Mouse (Mus musculus) urinary bladder, adult 2 months (tissue): ENCODE data around the gene Btbd2. TPM values are rescaled to one million over a fixed set of nuclear protein-coding genes. Genes with fewer than 3 reads are reported as not detected.

Experiments used
- DNase-seq: peaks from one replicate; pipeline ENCODE4 v3.0.0; 2022; ENCODE audit warnings: low spot score
- polyA plus RNA-seq: library from polyadenylated mRNA; depleted of rRNA; stranded (reverse); fragments of >200 nt; gene quantifications from 2 replicates; pipeline ENCODE4 v1.2.3, GENCODE M21; 2012

Btbd2 gene
- polyA plus RNA-seq, 1 experiment, result 36.5 TPM

DNA sequence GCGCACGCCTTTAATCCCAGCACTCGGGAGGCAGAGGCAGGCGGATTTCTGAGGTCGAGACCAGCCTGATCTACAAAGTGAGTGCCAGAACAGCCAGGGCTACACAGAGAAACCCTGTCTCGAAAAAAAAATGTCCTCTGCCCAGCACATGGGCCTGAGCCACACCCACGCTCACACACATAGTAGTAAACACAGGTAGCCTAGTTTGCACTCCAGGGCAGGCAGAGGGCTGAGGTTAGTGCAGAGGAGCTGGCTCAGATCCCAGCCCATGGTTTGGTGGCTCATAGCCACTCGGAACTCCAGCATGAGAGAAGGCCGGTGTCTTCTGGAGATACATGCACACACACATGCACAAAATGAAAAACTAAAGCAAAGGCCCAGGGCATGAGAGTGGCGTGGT is 9.9 kb downstream of the Btbd2 start:
- DNase-seq, result no peak

DNA sequence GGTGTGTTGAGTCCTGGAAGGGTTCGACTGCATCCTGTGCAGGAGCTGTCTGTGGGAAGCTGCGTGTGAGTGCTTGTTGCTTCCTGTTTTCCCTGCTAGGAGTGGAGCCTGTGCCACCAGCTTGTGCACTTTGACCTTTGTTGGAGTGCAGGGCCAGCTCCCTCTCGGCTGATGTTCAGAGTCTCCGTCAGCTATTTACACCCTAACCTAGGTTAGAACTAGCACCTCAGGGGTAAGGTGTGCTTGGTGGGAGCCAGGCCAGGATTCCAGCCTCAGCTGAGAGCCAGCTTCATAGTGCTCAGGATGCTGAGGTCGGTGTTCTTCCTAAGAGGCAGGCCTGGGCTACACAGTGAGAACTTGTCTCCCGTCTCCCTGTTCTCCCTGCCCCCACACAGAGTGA is 21.5 kb downstream of the Btbd2 start:
- DNase-seq, result no peak

DNA sequence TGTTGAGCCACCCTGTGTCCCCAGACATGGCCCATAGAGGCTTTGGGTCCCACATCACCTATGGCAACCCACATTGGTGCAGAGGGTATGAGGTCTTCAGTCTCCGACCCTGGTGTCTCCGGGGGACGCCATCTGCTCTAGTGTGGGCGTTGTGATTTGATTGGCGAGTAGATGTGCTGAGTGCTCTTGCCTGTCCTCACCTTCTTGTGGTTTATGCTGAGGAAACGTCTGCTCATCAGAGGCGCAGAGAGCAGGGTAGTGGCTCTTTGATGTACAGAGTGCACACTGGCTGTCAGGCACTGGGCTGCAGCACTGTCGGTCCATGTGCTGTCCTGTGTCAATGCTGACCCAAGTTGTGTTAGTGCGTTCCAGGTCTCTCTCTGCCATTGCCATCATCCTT is 27.9 kb downstream of the Btbd2 start:
- no peak for DNase-seq

DNA sequence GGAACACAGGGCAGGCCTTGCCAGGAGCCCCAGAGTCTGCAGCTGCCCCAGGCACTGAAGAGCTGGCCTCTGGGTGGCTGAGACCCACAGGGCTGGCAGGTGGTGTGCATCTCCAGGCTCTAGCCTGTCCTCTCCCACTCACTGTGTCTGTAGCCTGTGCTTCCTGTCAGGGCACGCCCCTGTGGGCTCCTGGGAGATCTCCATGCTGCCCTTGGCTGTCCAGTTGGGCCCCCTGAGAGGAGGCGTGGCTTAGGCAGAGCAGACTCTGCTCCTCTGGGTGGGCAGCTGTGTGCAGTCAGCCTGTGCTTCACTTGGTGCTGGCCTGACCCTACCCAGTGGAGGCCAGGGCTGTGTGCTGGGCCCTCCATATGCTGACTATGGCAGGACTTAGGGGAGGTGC is 29.2 kb downstream of the Btbd2 start:
- no peak for DNase-seq

DNA sequence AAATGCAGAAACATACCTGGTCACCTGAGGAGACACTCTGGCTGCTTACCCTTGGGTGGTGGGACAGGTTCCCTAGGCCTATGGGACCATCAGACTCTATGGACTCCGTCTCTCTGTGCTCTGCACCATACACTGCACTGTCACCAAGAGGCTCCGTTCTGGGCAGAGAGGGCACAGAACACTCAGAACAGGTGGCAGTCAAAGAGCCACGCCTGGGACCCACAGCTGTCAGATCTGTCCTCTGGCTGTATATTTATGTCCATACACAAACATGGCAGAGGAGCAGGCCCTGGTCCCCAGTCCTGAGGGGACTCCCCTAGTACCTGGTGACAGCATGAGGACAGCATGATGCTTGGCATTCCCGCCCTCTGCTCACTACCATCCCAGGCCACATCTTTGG is 31.1 kb downstream of the Btbd2 start:
- no peak for DNase-seq

DNA sequence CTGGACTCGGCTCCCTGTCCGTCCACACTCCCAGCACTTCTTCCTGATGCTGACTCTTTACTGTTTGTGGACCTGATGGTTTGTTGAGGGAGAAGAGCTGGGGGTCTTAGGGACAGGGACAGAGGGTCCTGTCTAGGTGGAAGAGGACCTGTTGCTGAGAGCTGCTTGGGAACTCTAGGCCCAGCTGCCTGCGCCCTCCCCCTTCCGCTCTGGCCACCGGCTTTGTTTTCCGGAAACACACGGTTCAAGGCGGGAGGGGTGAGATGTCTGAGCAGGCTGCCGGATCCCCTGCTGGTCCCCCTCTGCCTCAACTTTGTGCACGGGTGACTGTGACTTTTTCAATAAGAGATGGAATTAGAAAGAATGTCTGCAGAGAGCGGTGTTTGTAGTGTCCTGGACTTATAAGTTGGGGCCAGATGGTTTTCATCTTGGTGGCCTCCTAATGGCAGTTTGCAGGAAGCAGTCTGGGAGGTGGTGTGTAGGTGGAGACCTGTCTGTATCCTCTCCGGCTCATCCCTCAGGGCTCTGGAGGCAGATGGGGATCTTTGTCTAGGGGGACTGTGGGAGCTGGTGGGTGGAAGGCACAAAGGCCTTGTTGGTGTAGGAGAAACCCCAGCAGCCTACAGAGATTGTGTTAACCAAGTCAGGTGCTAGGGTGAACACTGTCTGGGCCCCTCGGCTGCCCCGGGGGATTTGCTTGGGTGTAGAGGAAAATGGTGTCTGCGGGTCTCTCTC is 33.2 kb downstream of the Btbd2 start:
- no peak for DNase-seq

DNA sequence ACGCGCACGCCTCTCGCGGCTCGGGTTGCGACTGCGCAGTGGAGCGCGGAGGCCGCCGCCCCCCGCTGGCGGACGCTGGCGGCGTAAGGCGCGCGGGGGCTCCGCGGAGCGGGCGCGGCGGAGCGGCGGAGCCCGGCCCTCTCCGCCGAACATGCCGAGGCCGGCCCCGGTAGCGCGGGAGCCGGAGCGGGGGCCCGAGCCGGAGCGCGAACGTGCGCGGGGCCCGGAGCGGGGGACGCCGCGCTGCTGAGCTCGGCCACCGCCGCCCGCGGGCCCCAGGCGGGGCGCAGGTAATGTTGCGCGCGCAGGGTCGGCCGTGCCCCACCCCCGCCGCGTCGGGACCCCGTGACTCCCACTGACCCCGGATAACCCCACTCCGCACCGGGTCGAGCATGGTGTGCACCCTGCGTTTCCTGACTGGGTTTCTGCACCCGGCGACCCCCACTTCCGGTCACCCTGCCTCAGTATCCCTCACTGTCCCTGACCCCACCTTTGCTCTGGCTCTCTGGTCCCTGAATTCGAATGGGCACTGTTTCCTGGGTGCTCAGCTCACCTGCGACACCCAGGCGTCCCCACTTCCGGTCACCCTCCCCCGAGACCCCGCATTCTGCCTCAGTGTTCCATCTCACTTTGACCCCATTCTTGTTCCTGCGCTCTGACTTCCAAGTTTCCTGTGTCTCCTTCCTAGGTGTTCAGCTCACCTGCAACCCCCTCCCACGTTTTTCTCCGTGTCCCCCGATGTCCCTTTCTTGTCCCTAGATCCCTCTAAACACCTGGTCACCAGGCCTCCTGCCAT is 34.0 kb downstream of the Btbd2 start, which contains the start of gene Csnk1g2:
Csnk1g2 (plus strand) TSS at position 178 of the 796 bp plus-strand sequence.
- peak; percentile 96 for DNase-seq

DNA sequence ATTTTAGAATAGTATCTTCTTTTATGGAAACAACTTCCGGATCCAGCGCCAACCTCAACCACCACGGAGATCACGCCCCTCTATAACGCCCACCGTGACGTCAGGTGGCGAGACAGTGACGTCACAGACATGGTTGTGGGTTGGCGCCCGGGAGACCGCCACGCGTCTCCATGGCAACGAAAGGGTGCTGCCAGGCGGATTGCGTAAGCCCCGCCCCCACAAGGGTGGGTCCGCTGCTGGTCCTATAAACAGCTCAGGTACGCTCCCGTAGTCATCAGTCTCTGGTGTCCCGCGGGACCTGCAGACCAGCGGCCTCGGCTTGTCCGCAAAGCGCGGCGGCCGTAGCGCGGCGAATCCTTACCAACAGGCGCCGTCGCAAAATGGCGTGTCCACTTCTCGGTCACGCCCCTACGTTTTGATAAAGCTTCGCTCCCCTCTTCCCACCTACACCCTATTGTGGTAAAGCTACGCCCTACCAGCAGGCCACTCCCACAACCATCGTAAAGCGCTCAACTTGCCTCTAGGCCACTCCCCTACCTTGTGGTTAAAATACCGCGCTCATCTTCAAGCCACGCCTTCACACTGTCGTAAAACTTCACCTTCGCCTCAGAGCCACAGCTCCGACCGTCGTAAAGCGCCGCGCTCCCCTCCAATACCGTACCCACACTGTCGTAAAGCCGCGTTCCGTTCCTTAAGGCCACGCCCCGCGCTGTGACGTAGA is 34.8 kb downstream of the Btbd2 start:
- DNase-seq, result peak; percentile 98

DNA sequence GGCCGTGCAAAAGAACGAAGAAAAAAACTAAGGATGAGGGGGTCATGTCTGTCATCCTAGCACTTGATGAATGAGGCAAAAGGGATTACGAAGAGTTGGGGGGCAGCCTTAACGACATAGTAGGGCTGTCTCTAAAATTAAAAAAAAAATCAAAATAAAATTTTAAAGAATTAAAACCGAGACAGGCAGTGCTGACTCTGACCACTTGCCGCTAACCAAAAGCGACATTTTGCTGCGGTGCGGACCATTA is 35.3 kb downstream of the Btbd2 start:
- DNase-seq, result no peak

DNA sequence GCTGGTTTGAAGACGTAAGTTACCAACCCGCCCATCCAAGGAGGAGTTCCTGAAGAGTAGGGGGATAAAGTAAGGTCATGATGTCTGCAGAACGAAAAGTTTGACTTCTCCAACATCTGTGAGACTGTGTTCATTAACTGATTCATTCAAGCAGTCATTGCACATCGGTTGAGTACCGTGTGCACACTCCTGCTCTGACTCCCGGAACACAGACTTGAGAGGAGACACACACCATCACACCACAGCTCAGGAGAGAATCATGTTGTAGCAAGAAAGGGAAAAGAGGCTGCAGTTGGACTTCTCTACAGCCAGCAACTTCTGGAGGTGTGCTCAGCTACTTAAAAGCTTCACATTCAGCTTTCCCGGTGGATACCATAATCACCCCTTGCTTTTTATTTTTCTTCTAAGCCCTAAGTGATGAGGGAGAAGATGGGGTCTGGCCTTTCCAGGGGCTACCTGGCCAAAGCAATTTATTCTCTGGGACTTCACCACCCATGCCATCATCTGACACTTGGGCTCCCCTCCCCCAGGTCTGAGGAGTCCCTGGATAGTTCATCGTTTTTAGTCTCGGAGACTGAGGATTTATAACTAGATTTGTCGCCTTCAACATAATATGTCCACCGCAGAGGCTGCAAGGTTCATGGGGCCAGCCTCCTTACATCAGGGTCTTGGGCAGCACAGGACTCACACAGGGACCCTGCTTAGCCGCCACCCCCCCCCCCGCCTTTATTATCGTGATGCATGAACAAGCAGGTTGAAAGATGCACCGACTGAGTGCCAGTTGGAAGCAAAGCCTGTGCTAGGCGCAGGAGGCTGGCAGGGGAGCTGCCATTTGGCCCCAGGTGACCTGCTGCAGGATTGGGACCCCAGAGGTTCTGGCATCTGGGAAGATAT is 35.8 kb downstream of the Btbd2 start:
- DNase-seq, result no peak

DNA sequence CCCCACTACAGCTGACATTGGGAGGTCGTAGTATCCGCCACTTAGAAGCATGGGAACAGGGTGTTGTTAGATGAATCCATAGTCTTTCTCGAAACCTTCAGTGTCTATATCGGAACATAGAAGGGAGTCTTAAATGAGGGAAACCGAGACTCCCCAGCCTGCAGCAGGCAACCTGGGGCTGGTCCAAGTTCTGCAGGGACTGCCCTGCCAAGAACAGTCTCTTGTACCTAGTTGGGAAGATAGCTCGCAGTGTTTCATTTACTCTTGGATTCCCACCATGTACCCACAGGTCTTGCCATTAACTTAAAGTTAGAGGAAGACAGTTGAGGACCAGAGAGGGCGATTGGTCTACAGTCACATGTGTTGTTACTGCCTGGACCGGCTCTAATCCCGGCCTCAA is 36.5 kb downstream of the Btbd2 start:
- no peak for DNase-seq

DNA sequence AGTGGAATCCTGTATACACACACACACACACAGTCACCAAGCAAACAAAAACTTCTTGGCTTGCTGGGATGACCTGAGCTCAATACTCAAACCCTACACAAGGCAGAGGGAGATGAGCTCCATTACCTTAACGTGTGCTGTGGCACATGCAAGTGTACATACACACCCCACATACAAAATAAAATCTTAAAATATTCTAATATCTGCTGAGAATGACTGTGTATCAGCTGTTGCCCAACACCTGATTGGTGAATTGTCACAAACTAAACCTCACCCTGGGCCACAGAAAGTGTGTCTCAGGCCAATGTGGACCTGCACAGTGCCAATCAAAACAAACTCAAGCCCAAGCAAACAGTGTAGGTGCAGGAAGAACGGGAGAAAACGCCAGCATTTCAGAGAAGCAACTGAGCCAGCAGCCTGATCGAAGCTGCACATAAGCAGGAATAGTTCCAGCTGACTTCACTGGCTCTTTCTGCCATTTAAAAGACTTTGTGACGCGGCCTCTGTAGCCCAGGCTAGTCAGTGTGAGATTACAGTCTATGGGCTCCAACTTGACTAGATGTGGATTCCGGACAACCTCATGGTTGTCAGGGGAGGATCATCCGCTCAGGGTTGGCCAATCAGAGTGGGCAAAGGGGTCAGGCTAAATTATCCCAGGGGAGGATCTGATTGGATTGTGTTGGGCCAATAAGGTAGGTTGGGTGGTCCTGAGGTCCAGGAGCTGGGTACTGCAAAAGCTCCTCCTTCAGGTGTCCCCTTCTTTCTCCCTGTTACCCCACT is 37.2 kb downstream of the Btbd2 start:
- no peak for DNase-seq

DNA sequence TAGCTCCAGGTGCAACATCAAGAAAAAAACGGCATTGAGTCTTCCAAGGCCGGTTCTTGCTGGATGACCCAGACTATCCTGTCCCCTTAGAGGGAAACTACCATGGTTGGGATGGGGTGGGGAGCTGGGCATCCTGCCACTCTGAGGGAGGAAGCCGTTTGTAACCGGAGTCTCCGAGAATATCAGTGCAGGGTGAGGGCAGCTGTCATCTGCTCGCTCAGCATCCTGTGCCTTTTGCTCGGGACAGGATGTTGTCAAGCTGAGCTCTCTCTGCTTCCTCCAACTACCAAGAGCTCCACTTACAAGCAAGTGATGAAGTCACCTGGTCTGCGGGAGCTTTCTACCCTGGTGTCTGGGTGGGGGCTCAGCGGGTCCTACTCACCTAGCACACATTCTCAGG is 38.7 kb downstream of the Btbd2 start:
- no peak for DNase-seq

DNA sequence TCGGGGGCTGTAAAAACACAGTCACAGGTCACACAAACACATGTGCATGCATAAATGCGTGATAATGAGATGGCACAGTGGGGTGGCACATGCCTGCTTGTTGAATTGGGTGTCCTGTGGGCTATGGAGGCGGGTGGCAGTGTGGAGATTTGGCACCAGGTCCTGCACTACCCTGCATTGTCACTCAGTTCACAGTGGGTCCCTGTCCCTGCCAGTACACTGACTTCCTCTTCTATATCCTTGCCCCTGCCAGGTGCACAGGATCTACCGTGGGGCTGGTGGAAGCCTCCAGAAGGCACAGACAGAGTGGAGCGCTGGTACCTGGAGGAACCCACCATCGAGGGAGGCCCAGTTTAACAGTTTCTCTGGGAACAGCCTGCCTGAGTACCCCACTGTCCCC is 42.5 kb downstream of the Btbd2 start:
- DNase-seq, result no peak

DNA sequence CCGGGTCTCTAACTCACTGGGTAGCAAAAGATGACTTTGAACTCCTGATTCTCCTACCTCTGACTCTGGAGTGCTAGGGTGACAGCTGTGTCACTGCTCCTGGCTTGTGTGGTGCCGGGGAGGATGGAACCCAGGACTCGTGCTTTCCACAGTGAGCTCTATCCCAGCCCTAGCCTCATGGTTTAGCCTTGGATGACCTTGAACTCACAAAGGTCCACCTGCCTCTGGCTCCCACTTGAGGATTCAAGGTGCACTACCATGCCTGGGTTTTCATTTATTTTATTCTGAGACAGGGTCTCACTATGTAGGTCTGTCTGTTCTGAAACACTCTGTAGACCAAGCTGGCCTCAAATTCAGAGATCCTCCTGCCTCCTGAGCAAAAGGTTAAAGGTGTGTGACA is 43.0 kb downstream of the Btbd2 start:
- no peak for DNase-seq

DNA sequence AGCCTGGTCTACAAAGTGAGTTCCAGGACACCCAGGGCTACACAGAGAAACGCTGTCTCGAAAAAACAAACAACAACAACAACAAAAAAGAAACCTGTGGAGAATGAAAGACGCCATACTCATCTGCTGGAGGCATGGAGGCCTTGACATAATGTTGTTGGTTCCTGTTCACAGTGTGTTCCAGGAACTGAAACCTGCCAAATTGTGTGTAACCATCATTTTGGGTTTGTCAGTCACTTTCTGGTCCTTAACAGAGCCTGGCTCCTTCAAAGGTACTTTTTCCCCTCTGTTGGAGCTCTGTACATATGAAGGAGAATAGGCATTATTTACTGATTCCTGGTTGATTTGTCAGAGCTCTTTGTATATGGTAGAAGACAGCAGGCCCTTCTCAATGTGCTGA is 45.0 kb downstream of the Btbd2 start:
- no peak for DNase-seq

DNA sequence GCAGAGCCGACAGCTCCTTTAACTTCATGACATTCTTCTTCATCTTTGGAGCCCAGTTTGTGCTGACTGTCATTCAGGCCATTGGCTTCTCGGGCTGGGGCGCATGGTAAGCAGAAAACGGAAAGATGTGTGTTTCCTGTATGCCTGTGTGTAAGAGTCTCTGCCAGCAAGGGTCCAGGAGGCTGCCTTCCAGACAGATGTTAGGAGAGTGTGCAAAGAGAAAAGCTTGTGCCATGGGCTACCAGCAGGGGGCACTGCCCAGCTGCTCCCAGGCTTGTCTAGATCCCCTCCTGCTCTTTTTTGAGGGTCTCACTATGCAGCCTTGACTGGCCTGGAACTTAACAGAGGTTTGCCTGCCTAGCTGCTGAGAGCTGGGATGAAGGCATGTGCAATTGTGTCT is 45.8 kb downstream of the Btbd2 start:
- DNase-seq, result no peak

DNA sequence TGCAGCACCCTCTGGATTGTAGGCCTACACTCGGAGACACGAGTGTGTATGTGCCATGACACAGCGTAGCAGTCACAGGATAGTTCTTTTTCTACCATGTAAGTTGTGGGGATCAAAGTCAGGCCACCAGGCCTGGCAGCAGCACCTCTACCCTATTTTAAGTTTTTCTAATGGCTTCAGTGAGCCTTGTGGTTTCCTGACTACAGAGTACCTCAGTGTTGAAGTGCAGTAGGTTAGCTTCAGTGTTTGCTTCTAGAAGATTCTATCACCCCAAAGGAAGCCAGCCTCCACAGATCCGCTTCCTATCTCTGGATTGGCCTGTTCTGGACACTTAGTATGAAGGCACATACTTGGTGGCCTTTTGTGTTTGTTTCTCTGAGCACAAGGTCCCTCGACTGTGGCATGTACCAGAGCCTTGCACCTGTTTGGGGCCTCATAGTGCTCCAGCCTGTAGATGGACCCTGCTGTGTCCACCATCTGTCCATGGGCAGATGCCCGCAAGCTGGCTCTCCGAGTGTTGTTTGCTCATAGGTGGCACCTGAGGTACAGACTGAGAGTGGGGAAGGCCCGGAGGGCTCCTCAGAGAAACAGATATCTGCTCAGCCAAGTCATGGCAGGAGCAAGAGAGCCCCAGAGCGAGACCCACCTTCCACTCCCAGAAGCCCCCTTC is 46.6 kb downstream of the Btbd2 start:
- no peak for DNase-seq

DNA sequence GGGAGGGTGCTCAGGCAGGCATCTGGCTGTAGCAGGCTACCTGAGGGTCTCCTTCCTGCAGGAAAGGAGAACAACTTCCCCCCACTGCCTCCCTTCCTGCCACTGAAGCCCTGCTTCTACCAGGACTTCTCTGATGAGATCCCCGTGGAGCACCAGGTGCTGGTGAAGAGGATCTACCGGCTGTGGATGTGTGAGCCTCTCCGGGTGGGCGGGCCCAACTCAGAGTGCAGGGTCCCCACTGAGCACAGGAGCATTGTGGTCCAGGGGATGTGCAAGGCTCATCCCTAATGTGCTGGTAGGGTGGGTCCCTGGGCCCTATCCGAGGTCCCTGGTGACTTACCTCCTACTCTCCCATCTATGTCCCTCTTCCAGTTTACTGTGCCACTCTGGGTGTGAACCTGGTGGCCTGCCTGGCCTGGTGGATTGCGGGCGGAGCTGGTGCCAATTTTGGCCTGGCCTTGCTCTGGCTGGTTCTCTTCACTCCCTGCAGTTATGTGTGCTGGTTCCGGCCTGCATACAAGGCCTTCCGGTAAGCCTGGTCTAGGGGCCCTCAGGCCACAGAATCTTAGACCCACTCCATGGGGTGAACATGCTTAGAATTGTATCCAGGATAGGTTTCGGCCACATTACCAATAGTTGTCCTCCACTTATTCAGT is 47.5 kb downstream of the Btbd2 start:
- DNase-seq, result no peak

DNA sequence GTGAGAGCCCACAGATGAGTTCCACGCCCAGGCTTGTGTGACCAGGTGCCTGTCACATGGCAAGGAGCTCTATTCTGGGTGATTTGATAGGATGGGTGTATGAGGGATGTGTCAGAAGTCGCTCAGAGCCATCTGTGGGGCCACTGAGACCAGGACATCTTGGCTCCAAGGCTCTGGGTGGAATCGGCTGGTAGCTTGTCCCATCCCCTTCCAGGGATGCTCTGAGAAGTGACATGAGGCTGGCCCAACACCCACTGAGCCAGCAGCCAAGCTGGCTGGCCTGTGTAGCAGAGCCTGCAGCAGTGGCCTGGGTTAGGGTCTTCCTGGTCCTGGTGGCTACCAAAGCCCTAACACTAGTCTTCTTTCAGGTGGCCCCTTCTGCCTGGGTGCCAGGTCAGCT is 48.4 kb downstream of the Btbd2 start:
- DNase-seq, result no peak
